Mouse (Mus musculus): ENCODE data around the gene Shld2. TPM values are rescaled to one million over a fixed set of nuclear protein-coding genes. Genes with fewer than 3 reads are reported as not detected.

Gene Shld2
- total and polyA plus RNA-seq, 2 experiments from 2014 or later, result 2.9 to 10.9 TPM

DNA sequence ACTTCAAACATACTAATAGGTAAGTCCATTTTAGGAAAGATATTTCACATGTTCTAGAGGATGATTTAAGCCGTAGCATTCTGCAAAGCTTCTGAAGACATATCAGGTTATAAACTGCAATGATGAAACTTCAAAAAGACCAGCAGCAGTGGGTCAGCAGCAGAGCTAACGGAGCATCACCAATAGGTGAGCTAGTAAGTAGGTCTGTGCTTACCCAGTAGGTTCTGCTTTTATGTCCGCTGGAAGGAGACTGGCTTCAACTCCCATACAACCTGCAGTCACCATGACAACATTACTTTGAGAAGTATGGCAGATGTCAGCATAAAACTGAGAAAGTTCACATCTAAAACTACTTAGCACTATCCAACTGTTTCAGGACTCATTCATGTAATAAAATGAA is 16.7 kb downstream of the Shld2 start:
- 90% methylated on average over 3 of the region's 3 CpGs for WGBS
- peaks cover 3% of the 10 kb centered on the region; the same call in 1 of the 2 replicates for H3K4me1 ChIP-seq (ENCODE audit: control insufficient read depth, insufficient read depth)
- H3K9me3 ChIP-seq (replicated peaks; ENCODE audit: control insufficient read depth, low read length), result no peaks in the 10 kb centered on the region
- H3K4me3 ChIP-seq (ENCODE audit: low read depth, low read length), result no peak overlapping the region
- no peak overlapping the region for H3K4me2 ChIP-seq (ENCODE audit: low read depth, low read length)
- no peak for TF ChIP-seq EP300 (IDR thresholded peaks at IDR 0.05; ENCODE audit: low read depth)
- no peak for TF ChIP-seq CTCF (IDR thresholded peaks at IDR 0.05; ENCODE audit: low read depth)
- H3K9ac ChIP-seq (replicated peaks; ENCODE audit: low read depth, low read length), result no peak overlapping the region
- no peak overlapping the region for H3K27ac ChIP-seq (ENCODE audit: low read depth)
- H3K27me3 ChIP-seq (ENCODE audit: control insufficient read depth, insufficient read depth, low read length), result no peaks in the 10 kb centered on the region
- ATAC-seq (ENCODE audit: insufficient read depth, low read depth) (no peak), DNase-seq (ENCODE audit: low spot score) (no peak)
- no peaks in the 10 kb centered on the region for H3K36me3 ChIP-seq (replicated peaks; ENCODE audit: control insufficient read depth, insufficient read depth, low read length)

DNA sequence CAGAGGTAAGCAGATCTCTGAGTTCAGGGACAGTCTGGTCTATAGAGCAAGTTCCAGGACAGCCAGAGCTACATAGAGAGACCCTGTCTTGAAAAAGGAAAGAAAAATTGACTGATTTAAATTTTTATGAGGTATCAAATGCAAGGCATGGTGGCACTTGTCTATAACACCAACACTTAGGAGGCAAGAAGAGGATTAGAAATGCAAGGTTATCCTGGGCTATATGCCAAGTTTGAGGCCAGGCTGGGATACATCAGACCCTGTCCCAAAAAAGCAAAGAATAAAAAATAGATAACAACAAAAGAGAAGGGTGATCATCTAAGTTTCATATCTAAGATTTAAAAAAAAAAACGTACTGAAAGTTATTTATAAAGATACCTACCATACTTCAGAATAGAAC is 20.1 kb downstream of the Shld2 start:
- DNase-seq (ENCODE audit: low spot score), result no peak
- ATAC-seq (ENCODE audit: insufficient read depth, low read depth), result no peak
- H3K4me3 ChIP-seq (ENCODE audit: low read depth, low read length), result no peak overlapping the region
- TF ChIP-seq EP300 (IDR thresholded peaks at IDR 0.05; ENCODE audit: low read depth), result no peak
- no peak for TF ChIP-seq CTCF (IDR thresholded peaks at IDR 0.05; ENCODE audit: low read depth)
- H3K36me3 ChIP-seq (replicated peaks; ENCODE audit: control insufficient read depth, insufficient read depth, low read length), result no peaks in the 10 kb centered on the region
- no peak overlapping the region for H3K27ac ChIP-seq (ENCODE audit: low read depth)
- H3K9ac ChIP-seq (replicated peaks; ENCODE audit: low read depth, low read length), result no peak overlapping the region
- H3K4me1 ChIP-seq (ENCODE audit: control insufficient read depth, insufficient read depth), result no peaks in the 10 kb centered on the region
- H3K27me3 ChIP-seq (ENCODE audit: control insufficient read depth, insufficient read depth, low read length), result no peaks in the 10 kb centered on the region
- no peak overlapping the region for H3K4me2 ChIP-seq (ENCODE audit: low read depth, low read length)
- no peaks in the 10 kb centered on the region for H3K9me3 ChIP-seq (replicated peaks; ENCODE audit: control insufficient read depth, low read length)
- 13% methylated on average over 1 of the region's 1 CpGs for WGBS

DNA sequence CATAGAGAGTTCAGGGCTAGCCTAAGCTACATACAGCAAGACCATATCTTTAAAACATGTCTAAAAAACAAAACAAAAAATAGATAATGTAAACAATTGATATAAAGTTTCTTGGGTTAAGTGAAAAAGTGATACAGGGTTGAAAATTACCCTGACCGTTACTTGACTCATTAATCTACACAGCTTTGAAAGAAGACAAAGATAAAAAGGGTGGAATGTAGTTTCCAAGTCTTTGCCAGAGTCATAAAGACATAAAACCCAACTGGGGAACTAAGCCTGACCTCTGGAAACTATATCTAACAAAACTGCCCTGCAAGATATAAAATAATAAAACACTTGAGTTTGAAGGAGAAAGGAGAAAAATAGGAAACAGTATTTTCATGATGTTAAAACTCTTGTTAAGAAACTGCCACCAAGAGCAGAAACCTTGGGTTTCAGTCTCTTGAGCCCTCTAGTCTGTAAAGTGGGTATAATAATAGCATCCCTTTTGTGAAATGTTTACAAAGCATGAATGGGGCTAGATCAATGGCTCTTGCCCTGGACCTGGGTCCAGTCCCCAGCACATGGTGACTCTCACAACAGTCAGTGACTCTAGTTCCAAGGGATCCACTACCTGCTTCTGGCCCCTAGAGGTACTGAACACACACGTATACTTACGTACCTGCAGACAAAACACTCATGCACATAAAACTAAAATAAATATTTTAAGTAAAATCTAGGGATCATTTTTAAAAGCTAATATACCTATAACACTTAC is 20.9 kb downstream of the Shld2 start:
- ATAC-seq (ENCODE audit: insufficient read depth, low read depth) (no peak), DNase-seq (ENCODE audit: low spot score) (no peak)
- Histone ChIP-seq H3K9me3 (replicated peaks; ENCODE audit: control insufficient read depth, low read length) (no peaks in the 10 kb centered on the region), H3K9ac (replicated peaks; ENCODE audit: low read depth, low read length) (no peak overlapping the region), H3K27me3 (ENCODE audit: control insufficient read depth, insufficient read depth, low read length) (no peaks in the 10 kb centered on the region), H3K4me1 (ENCODE audit: control insufficient read depth, insufficient read depth) (no peaks in the 10 kb centered on the region), H3K4me3 (ENCODE audit: low read depth, low read length) (no peak overlapping the region), H3K36me3 (replicated peaks; ENCODE audit: control insufficient read depth, insufficient read depth, low read length) (no peaks in the 10 kb centered on the region), H3K27ac (ENCODE audit: low read depth) (no peak overlapping the region), H3K4me2 (ENCODE audit: low read depth, low read length) (no peak overlapping the region)
- TF ChIP-seq EP300 (IDR thresholded peaks at IDR 0.05; ENCODE audit: low read depth) (no peak), CTCF (IDR thresholded peaks at IDR 0.05; ENCODE audit: low read depth) (no peak)
- 84% methylated on average over 3 of the region's 3 CpGs for WGBS

DNA sequence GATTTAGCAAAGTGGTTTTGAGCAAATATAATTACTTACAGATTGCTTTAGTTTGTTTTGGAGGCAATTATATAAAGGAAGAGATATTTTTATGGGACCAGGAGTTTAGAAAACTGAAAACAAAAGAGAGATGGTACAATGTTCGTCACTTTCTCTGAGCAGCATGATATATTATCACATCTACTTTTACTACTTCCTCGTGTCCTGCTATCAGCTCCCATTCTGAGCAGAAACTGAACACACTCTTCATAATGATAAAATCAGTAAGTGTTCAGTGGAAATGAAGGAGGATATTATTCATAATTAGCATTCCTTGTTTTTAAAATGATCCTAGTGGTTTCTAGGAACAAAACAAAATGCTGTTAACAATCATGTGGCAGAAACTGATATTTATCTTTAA is 21.9 kb downstream of the Shld2 start:
- Histone ChIP-seq H3K4me1 (ENCODE audit: control insufficient read depth, insufficient read depth) (no peaks in the 10 kb centered on the region), H3K27me3 (ENCODE audit: control insufficient read depth, insufficient read depth, low read length) (no peaks in the 10 kb centered on the region), H3K4me2 (ENCODE audit: low read depth, low read length) (no peak overlapping the region), H3K36me3 (replicated peaks; ENCODE audit: control insufficient read depth, insufficient read depth, low read length) (no peaks in the 10 kb centered on the region), H3K27ac (ENCODE audit: low read depth) (no peak overlapping the region), H3K9me3 (replicated peaks; ENCODE audit: control insufficient read depth, low read length) (no peaks in the 10 kb centered on the region), H3K9ac (replicated peaks; ENCODE audit: low read depth, low read length) (no peak overlapping the region), H3K4me3 (ENCODE audit: low read depth, low read length) (no peak overlapping the region)
- WGBS, result 51% methylated on average over 2 of the region's 2 CpGs
- ATAC-seq (ENCODE audit: insufficient read depth, low read depth) (no peak), DNase-seq (ENCODE audit: low spot score) (no peak)
- TF ChIP-seq CTCF (IDR thresholded peaks at IDR 0.05; ENCODE audit: low read depth) (no peak), EP300 (IDR thresholded peaks at IDR 0.05; ENCODE audit: low read depth) (no peak)

DNA sequence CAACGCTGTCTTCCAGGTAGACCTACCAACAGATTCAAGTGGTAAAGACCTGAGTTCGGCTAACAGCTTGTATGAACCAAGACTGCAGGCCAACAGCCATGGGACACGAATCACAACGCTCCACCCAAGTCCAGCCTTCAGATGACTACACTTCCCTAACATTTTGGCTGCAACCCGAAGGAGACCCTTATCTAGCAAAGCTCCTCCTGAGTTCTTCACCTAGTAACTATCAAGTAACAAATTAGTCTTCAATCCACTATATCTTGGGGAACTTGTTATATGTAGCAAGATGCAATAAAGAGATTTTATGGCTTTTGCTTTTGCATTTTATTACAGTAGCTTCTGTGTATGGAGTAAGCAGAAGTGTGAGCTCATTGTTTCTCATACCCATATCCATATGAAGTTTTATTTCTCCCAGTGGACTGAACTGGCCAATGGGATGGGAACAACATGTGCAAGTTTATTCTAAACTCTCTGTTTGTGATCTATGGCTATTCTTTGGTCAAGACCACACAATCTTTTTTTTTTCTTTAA is 28.5 kb downstream of the Shld2 start:
- no peak overlapping the region for H3K9ac ChIP-seq (replicated peaks; ENCODE audit: low read depth, low read length)
- no peak for TF ChIP-seq CTCF (IDR thresholded peaks at IDR 0.05; ENCODE audit: low read depth)
- TF ChIP-seq EP300 (IDR thresholded peaks at IDR 0.05; ENCODE audit: low read depth), result no peak

DNA sequence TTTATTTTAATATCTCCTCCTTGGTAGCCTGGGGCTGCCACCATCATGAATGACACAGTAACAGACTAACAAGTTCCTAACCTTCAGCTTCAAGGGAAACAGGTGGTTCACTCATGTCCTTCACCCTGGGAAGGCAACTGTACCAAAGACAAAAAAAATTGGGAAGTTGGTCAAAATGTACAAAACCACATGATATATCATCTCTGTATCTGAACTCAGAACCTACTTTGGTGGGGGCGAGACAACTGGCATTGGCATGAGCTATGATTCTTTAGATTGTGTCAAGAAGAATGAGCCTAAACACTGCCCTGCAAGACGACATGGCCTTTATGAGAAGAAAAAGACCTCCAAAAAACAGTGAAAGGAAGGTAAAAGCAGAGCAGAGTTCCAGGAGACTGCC is 29.5 kb downstream of the Shld2 start:
- H3K9ac ChIP-seq (replicated peaks; ENCODE audit: low read depth, low read length), result no peak overlapping the region
- ATAC-seq (ENCODE audit: insufficient read depth, low read depth) (no peak), DNase-seq (ENCODE audit: low spot score) (no peak)
- no peak for TF ChIP-seq CTCF (IDR thresholded peaks at IDR 0.05; ENCODE audit: low read depth)
- TF ChIP-seq EP300 (IDR thresholded peaks at IDR 0.05; ENCODE audit: low read depth), result no peak
- no peak overlapping the region for H3K4me3 ChIP-seq (ENCODE audit: low read depth, low read length)
- H3K36me3 ChIP-seq (replicated peaks; ENCODE audit: control insufficient read depth, insufficient read depth, low read length), result no peaks in the 10 kb centered on the region
- no peaks in the 10 kb centered on the region for H3K9me3 ChIP-seq (replicated peaks; ENCODE audit: control insufficient read depth, low read length)
- no peaks in the 10 kb centered on the region for H3K27me3 ChIP-seq (ENCODE audit: control insufficient read depth, insufficient read depth, low read length)
- no peak overlapping the region for H3K4me2 ChIP-seq (ENCODE audit: low read depth, low read length)
- WGBS, result 80% methylated on average over 2 of the region's 2 CpGs
- no peak overlapping the region for H3K27ac ChIP-seq (ENCODE audit: low read depth)
- no peaks in the 10 kb centered on the region for H3K4me1 ChIP-seq (ENCODE audit: control insufficient read depth, insufficient read depth)

More for the DNA sequence above, 28.5 kb downstream of the Shld2 start:
- WGBS, result 82% methylated on average over 5 of the region's 5 CpGs
- Histone ChIP-seq H3K9me3 (replicated peaks; ENCODE audit: control insufficient read depth, low read length) (no peaks in the 10 kb centered on the region), H3K27ac (ENCODE audit: low read depth) (no peak overlapping the region), H3K4me2 (ENCODE audit: low read depth, low read length) (no peak overlapping the region), H3K4me3 (ENCODE audit: low read depth, low read length) (no peak overlapping the region), H3K36me3 (replicated peaks; ENCODE audit: control insufficient read depth, insufficient read depth, low read length) (no peaks in the 10 kb centered on the region), H3K27me3 (ENCODE audit: control insufficient read depth, insufficient read depth, low read length) (no peaks in the 10 kb centered on the region), H3K4me1 (ENCODE audit: control insufficient read depth, insufficient read depth) (no peaks in the 10 kb centered on the region)
- DNase-seq (ENCODE audit: low spot score) (no peak), ATAC-seq (ENCODE audit: insufficient read depth, low read depth) (no peak)
